Mouse (Mus musculus): ENCODE measurements around the gene Ric8b.

DNA sequence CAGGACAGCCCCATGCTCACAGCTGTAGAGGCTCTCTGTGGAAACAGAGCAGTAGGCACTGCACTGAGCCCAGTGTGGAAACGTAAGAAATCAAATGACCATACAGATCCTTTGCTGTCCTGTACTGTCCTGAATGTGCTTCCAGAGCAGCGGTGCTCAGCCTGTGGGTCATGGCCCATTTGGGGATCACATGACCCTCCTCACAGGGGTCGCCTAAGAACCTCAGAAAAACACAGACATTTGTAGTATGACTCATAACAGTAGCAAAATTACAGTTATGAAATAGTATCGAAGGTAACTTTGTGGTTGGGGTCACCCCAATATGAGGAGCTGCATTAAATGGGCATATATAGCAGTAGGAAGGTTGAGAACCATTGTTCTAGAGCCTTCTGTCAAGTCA is 11.0 kb downstream of the Ric8b start:
- TF ChIP-seq CTCF (IDR thresholded peaks at IDR 0.05; ENCODE audit: insufficient read depth, low read length) (no peak), POLR2A (IDR thresholded peaks at IDR 0.05; ENCODE audit: borderline replicate concordance, extremely low read depth, low read depth, low read length) (no peak)

Data from lung, adult 2 months (tissue).